Mouse (Mus musculus) limb, embryonic 12.5 days (tissue): ENCODE measurements around the gene Rab4a. TPM values are rescaled to one million over a fixed set of nuclear protein-coding genes. Genes with fewer than 3 reads are reported as not detected.

Source experiments
- ATAC-seq: fragments of 200-750 bp; cut with Nextera tagmentation; 2 replicates; pipeline ENCODE4 v1.8.0; 2017; ENCODE audit warnings: low read depth, moderate TSS enrichment; ENCODE audit not compliant: insufficient number of reproducible peaks, insufficient read depth, low FRiP score, low TSS enrichment
- H3K27ac ChIP-seq: fragments of 300-500 bp; sonication (generic); 2 replicates; pipeline ENCODE4 v1.5.1; 2016; ENCODE audit warnings: mild to moderate bottlenecking, moderate library complexity
- H3K27me3 ChIP-seq: fragments of 300-500 bp; sonication (generic); 2 replicates; pipeline ENCODE4 v1.6.1; 2016; ENCODE audit warnings: mild to moderate bottlenecking, moderate library complexity
- H3K36me3 ChIP-seq: fragments of 300-500 bp; sonication (generic); 2 replicates; pipeline ENCODE4 v1.6.1; 2016; ENCODE audit warnings: mild to moderate bottlenecking, moderate library complexity
- H3K4me1 ChIP-seq: fragments of 300-500 bp; sonication (generic); replicated peaks from 2 replicates; pipeline ENCODE4 v1.6.1; 2016
- H3K4me2 ChIP-seq: fragments of 300-500 bp; sonication (generic); 2 replicates; pipeline ENCODE4 v1.6.1; 2016; ENCODE audit warnings: mild to moderate bottlenecking, moderate library complexity
- H3K4me3 ChIP-seq: fragments of 300-500 bp; sonication (generic); replicated peaks from 2 replicates; pipeline ENCODE4 v1.5.1; 2016; ENCODE audit warnings: mild to moderate bottlenecking
- H3K9ac ChIP-seq: fragments of 300-500 bp; sonication (generic); replicated peaks from 2 replicates; pipeline ENCODE4 v1.6.1; 2016; ENCODE audit warnings: mild to moderate bottlenecking, moderate library complexity
- H3K9me3 ChIP-seq: fragments of 300-500 bp; sonication (generic); 2 replicates; pipeline ENCODE4 v1.6.1; 2016; ENCODE audit warnings: mild to moderate bottlenecking, moderate library complexity
- WGBS: fragments of 180-500 bp; shearing (Covaris S2); methylation state at CpG from one replicate; pipeline ENCODE4 v1.1.7; 2016; 5-methylcytosine and 5-hydroxymethylcytosine counted together
- polyA plus RNA-seq: library from polyadenylated mRNA; unstranded; fragments of >200 nt; fragmentation: Nextera tagmentation; extraction: Ambion mirVana; gene quantifications from 2 replicates; pipeline ENCODE4 v1.2.1, GENCODE M21; 2016

Rab4a gene
- polyA plus RNA-seq, 1 experiment from 2014 or later, result 56.3 TPM

DNA sequence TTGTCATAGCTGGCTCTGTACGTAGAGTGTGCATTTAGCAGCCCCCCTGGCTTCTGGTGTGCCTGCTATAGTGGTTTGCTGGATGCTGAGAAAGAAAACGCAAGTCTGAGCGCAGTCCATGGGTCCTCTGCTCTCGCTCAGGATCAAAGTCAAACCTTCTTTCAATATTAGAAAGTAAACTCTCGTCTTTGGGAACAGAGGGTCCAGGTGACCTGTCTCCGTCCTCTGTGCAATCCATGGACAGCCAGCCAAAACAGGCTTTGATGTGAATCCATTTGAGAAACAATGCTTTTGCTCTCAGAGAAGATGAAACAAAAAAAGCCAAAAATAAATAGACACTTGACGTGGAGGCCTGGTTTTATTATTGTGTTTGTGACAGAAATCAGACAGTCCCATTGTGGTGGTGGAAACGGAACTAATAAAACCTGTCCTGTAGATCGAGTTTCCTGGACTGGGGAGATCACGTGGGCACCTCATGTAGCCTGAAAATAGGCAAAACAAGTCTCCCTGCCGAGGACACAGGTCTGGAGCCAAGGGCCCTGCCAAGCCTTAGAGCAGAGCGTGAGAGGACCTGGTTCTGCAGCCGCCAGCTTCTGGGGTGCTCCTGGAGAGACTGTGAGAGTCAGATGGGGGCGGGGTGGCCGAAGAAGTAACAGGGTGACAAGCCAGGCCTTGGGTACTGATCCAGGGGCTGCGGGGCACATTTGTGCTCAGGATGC is 7.5 kb downstream of the Rab4a start:
- ATAC-seq, result no peak
- Histone ChIP-seq H3K4me1 (peaks cover 19% of the 10 kb centered on the region), H3K36me3 (peaks cover 34% of the 10 kb centered on the region), H3K4me3 (no peak overlapping the region), H3K27ac (peak overlapping the region; percentile 31; the same call in 1 of the 2 replicates), H3K4me2 (peak overlapping the region; percentile 16), H3K9me3 (no peaks in the 10 kb centered on the region), H3K27me3 (no peaks in the 10 kb centered on the region), H3K9ac (no peak overlapping the region; the same call in 1 of the 2 replicates)
- 60% methylated on average over 16 of the region's 16 CpGs for WGBS

- Histone ChIP-seq H3K27ac (0 out of 2 replicates have a peak overlapping the region, but pooled peaks have one; percentile 31), H3K4me3 (no peak overlapping the region), H3K9me3 (no peaks in the 10 kb centered on the region), H3K9ac (no peak overlapping the region; the same call in 1 of the 2 replicates), H3K4me2 (peak overlapping the region; percentile 16), H3K27me3 (no peaks in the 10 kb centered on the region), H3K36me3 (peaks cover 31% of the 10 kb centered on the region), H3K4me1 (peaks cover 19% of the 10 kb centered on the region)
- ATAC-seq, result no peak
- WGBS, result 83% methylated on average over 4 of the region's 4 CpGs
Measured at GRCm38 (mm10) chr8:123813892-123814266, 8.1 kb downstream of the Rab4a start.

- ATAC-seq, result no peak
- H3K36me3 ChIP-seq, result peaks cover 24% of the 10 kb centered on the region
- WGBS, result 87% methylated on average over 11 of the region's 11 CpGs
- H3K9me3 ChIP-seq, result no peaks in the 10 kb centered on the region
- no peak overlapping the region for H3K4me2 ChIP-seq
- H3K27ac ChIP-seq, result no peak overlapping the region
- no peak overlapping the region for H3K9ac ChIP-seq
- H3K4me1 ChIP-seq, result peaks cover 19% of the 10 kb centered on the region
- no peaks in the 10 kb centered on the region for H3K27me3 ChIP-seq
- H3K4me3 ChIP-seq, result no peak overlapping the region
Measured at GRCm38 (mm10) chr8:123815325-123815724, 9.5 kb downstream of the Rab4a start.

DNA sequence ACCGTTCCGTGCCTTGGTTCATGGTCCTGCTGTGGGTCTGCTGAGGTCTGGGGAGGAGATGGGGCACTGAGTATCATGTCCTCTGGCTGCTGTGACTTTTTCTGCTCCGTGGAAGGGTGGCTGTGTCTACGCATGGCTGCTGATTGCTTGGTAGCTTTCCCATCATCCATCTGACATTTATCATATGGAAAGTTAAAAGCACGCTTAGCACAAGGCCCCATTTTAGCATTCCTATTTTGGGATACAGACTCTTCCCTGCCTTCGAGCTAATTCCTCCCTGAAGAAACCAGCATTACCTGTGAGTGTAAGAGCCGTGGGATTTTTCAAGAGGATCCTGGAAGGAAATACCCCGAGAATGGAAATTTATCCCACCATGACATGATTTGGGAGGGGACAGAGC is 11.2 kb downstream of the Rab4a start:
- H3K36me3 ChIP-seq, result peaks cover 36% of the 10 kb centered on the region

GRCm38 (mm10) chr8:123817747-123818146 is 12.0 kb downstream of the Rab4a start:
- no peak overlapping the region for H3K4me3 ChIP-seq
- H3K4me1 ChIP-seq, result peaks cover 16% of the 10 kb centered on the region
- H3K4me2 ChIP-seq, result no peak overlapping the region
- H3K27me3 ChIP-seq, result no peaks in the 10 kb centered on the region
- H3K36me3 ChIP-seq, result peaks cover 38% of the 10 kb centered on the region
- no peak overlapping the region for H3K9ac ChIP-seq
- ATAC-seq, result no peak
- WGBS, result 90% methylated on average over 11 of the region's 11 CpGs
- H3K9me3 ChIP-seq, result peaks cover 2% of the 10 kb centered on the region; the same call in 1 of the 2 replicates
- H3K27ac ChIP-seq, result no peak overlapping the region

More for the DNA sequence above, 11.2 kb downstream of the Rab4a start:
- H3K27me3 ChIP-seq, result no peaks in the 10 kb centered on the region
- no peaks in the 10 kb centered on the region for H3K9me3 ChIP-seq
- 92% methylated on average over 8 of the region's 8 CpGs for WGBS
- H3K27ac ChIP-seq, result no peak overlapping the region
- peaks cover 19% of the 10 kb centered on the region for H3K4me1 ChIP-seq
- H3K9ac ChIP-seq, result no peak overlapping the region
- H3K4me2 ChIP-seq, result no peak overlapping the region
- H3K4me3 ChIP-seq, result no peak overlapping the region
- ATAC-seq, result no peak

DNA sequence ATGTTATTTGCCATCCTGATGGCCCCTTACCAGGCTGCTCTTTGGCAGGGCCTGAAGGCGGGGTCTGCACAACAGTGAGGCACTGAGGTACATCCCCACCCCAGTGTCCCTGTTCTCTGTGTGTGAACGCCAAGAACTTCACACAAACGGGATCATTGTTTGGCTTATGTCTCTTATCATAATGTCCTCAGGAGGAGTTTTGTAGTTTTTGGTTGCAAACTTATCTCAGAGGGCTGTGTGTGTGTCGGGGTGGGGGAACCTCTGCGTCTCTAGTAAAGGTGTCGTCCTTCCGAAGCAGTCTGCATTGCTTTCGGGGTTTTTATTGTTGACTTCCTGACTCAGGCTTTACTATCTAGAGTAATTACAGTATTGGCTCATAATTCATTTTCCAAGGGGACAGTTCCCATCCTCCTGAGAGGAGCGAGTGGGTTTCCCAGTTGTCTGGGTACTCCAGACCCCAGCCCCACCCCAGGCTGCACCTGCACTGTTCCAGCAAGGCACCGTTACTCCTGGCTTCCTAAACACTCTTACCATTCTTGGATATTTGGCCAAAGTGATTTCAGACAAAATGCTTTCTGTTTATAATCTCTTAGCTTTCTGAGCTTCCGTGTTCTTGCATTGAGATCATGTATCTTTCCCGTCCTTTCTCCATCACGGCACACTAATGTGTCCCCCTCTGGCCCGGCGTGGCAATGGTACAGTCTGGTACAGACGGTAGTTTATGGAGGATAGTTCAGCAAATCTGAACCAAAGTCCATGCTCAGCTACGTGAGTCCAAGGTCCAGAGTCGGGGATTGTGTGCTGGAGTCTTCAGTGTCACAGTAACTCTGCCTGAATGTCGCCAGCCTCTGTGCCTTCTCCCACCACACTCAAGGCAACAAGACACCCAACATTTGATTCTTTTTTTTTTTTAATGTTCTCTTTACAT is 14.2 kb downstream of the Rab4a start:
- H3K4me3 ChIP-seq, result no peak overlapping the region
- 0 out of 2 replicates have a peak, but pooled peaks cover 3% of the 10 kb centered on the region for H3K4me1 ChIP-seq
- H3K27ac ChIP-seq, result no peak overlapping the region
- no peaks in the 10 kb centered on the region for H3K27me3 ChIP-seq
- H3K9ac ChIP-seq, result no peak overlapping the region
- no peak overlapping the region for H3K4me2 ChIP-seq
- H3K36me3 ChIP-seq, result peaks cover 58% of the 10 kb centered on the region
- ATAC-seq, result no peak
- 90% methylated on average over 19 of the region's 19 CpGs for WGBS
- peaks cover 7% of the 10 kb centered on the region; the same call in 1 of the 2 replicates for H3K9me3 ChIP-seq

GRCm38 (mm10) chr8:123820780-123821179 is 15.0 kb downstream of the Rab4a start:
- 0 out of 2 replicates have a peak, but pooled peaks cover under 1% of the 10 kb centered on the region for H3K4me1 ChIP-seq
- no peak overlapping the region for H3K9ac ChIP-seq
- peaks cover 61% of the 10 kb centered on the region for H3K36me3 ChIP-seq
- no peaks in the 10 kb centered on the region for H3K27me3 ChIP-seq
- H3K27ac ChIP-seq, result no peak overlapping the region
- H3K4me2 ChIP-seq, result no peak overlapping the region
- 94% methylated on average over 6 of the region's 6 CpGs for WGBS
- peaks cover 7% of the 10 kb centered on the region; the same call in 1 of the 2 replicates for H3K9me3 ChIP-seq
- ATAC-seq, result no peak
- H3K4me3 ChIP-seq, result no peak overlapping the region

DNA sequence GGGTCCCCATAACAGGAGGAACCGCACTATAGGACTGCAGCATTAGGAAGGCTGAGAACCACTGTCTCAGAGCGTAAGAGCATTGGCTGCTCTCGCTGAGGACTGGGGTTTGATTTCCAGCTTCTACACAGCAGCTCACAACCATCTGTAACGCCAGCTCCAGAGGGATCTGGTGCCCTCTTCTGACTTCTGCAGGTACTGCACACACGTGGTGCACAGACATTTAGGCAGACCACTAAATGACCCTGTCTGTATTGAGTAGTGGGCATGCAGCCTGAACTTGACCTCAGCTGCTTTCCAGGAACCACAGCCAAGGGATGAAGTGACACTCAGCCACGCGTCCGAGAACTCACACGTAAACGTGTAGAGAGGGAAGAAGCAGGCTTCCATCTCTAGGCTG is 17.3 kb downstream of the Rab4a start:
- Histone ChIP-seq H3K9ac (no peak overlapping the region), H3K27me3 (no peaks in the 10 kb centered on the region), H3K4me3 (no peak overlapping the region), H3K36me3 (peaks cover 66% of the 10 kb centered on the region), H3K9me3 (peaks cover 7% of the 10 kb centered on the region; the same call in 1 of the 2 replicates), H3K27ac (no peak overlapping the region), H3K4me2 (no peak overlapping the region), H3K4me1 (no peaks in the 10 kb centered on the region)
- no peak for ATAC-seq
- WGBS, result 97% methylated on average over 10 of the region's 10 CpGs

DNA sequence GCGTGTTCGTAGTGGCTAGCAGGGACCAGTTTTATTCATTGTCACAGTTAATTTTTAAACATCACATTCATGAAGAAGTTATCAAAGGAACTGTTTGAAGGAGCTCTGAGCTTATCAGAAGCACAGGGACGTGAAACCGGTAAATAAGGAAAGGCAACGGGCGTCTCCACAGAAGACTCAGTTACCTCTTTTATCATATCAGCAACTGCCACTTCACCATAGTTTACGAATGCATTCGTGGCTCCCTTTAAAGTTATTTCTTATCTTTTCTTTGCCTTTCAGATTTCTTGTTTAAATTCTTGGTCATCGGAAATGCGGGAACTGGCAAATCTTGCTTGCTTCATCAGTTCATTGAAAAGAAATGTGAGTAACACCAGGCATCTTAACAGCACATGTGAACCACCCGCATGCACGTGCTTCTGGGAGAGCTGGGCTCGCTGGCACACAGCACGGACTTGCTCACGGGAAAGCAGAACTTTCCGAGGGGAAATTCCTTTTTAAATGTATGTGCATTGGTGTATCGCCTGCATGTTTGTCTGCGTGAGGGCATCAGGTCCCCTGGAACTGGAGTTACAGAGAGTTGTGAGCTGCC is 17.8 kb downstream of the Rab4a start:
- Histone ChIP-seq H3K9ac (no peak overlapping the region), H3K36me3 (peaks cover 71% of the 10 kb centered on the region), H3K4me1 (no peaks in the 10 kb centered on the region), H3K4me2 (no peak overlapping the region), H3K27ac (no peak overlapping the region), H3K9me3 (peaks cover 7% of the 10 kb centered on the region; the same call in 1 of the 2 replicates), H3K4me3 (no peak overlapping the region), H3K27me3 (no peaks in the 10 kb centered on the region)
- 94% methylated on average over 18 of the region's 18 CpGs for WGBS
- ATAC-seq, result no peak

DNA sequence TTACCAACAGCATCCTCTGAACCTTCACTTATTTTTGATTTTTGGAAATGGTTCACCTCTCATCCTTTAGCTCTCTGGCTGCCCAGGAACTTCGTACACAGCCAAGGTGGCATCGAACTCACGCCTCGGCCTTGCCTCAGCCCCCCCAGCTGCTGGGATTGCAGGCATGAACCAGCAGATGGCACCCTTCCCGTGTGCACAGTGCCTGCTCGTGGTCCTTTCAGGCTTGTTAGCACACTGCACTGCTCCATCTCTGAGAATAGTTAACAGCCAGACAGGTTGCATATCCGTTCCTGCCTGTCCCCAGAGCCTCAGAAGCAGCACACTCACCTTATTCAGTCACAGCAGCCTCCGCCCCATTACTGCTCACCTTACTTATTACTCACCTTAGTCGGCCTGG is 20.2 kb downstream of the Rab4a start:
- Histone ChIP-seq H3K4me3 (no peak overlapping the region), H3K27ac (no peak overlapping the region), H3K27me3 (no peaks in the 10 kb centered on the region), H3K9ac (no peak overlapping the region), H3K4me2 (no peak overlapping the region), H3K36me3 (peaks cover 86% of the 10 kb centered on the region), H3K9me3 (peaks cover 7% of the 10 kb centered on the region; the same call in 1 of the 2 replicates), H3K4me1 (no peaks in the 10 kb centered on the region)
- WGBS, result 62% methylated on average over 9 of the region's 9 CpGs
- ATAC-seq, result no peak

GRCm38 (mm10) chr8:123826758-123827157 is 21.0 kb downstream of the Rab4a start:
- WGBS, result 90% methylated on average over 7 of the region's 7 CpGs
- H3K4me1 ChIP-seq, result no peaks in the 10 kb centered on the region

More at GRCm38 (mm10) chr8:123826758-123827157, 21.0 kb downstream of the Rab4a start:
- no peak for ATAC-seq
- Histone ChIP-seq H3K9ac (no peak overlapping the region), H3K36me3 (peaks cover 87% of the 10 kb centered on the region), H3K27me3 (no peaks in the 10 kb centered on the region), H3K27ac (no peak overlapping the region), H3K4me3 (no peak overlapping the region), H3K9me3 (peaks cover 7% of the 10 kb centered on the region; the same call in 1 of the 2 replicates), H3K4me2 (no peak overlapping the region)
